Mouse (Mus musculus) hindbrain, postnatal 0 days (tissue): ENCODE data around the gene Lgals3bp. TPM values are rescaled to one million over a fixed set of nuclear protein-coding genes. Genes with fewer than 3 reads are reported as not detected.
A peak's percentile ranks its signal among the peaks of the same experiment; 100 is the strongest.

ENCODE experiments used
- ATAC-seq: fragments of 200-750 bp; cut with Nextera tagmentation; 2 replicates; pipeline ENCODE4 v1.8.0; 2017; ENCODE audit warnings: mild to moderate bottlenecking, moderate TSS enrichment, moderate library complexity
- DNase-seq: peaks from one replicate; pipeline ENCODE4 v3.0.0-alpha.2; 2015; ENCODE audit warnings: low spot score
- H3K27ac ChIP-seq: fragments of 300-500 bp; sonication (generic); 2 replicates; pipeline ENCODE4 v1.5.1; 2014; ENCODE audit warnings: mild to moderate bottlenecking
- H3K27me3 ChIP-seq: fragments of 300-500 bp; sonication (generic); 2 replicates; pipeline ENCODE4 v1.6.1; 2014; ENCODE audit warnings: low read length, mixed read lengths; ENCODE audit not compliant: insufficient read depth
- H3K36me3 ChIP-seq: fragments of 300-500 bp; sonication (generic); 2 replicates; pipeline ENCODE4 v1.6.1; 2014; ENCODE audit warnings: low read length, mixed read lengths; ENCODE audit not compliant: insufficient read depth
- H3K4me1 ChIP-seq: fragments of 300-500 bp; sonication (generic); 2 replicates; pipeline ENCODE4 v1.6.1; 2014; ENCODE audit warnings: antibody characterized with exemption, low read length, mixed read lengths; ENCODE audit not compliant: insufficient read depth
- H3K4me2 ChIP-seq: fragments of 300-500 bp; sonication (generic); 2 replicates; pipeline ENCODE4 v1.6.1; 2014; ENCODE audit warnings: low read depth, mild to moderate bottlenecking, low read length, moderate library complexity, mixed read lengths
- H3K4me3 ChIP-seq: fragments of 300-500 bp; sonication (generic); 2 replicates; pipeline ENCODE4 v1.5.1; 2014; ENCODE audit warnings: low read length
- H3K9ac ChIP-seq: fragments of 300-500 bp; sonication (generic); replicated peaks from 2 replicates; pipeline ENCODE4 v1.6.1; 2014; ENCODE audit warnings: mild to moderate bottlenecking, low read length, moderate library complexity, mixed read lengths
- H3K9me3 ChIP-seq: fragments of 300-500 bp; sonication (generic); 2 replicates; pipeline ENCODE4 v1.6.1; 2016; ENCODE audit warnings: low read length, mixed read lengths
- CTCF ChIP-seq: IDR thresholded peaks from 2 replicates; pipeline ENCODE4 v1.5.1; 2016; ENCODE audit warnings: antibody characterized with exemption, control low read depth, low read depth
- WGBS: fragments of 180-500 bp; shearing (Covaris S2); extraction: QIAGEN DNeasy Blood & Tissue Kit; methylation state at CpG from one replicate; pipeline ENCODE4 v1.1.7; 2014; 5-methylcytosine and 5-hydroxymethylcytosine counted together
- polyA plus RNA-seq: library from polyadenylated mRNA; unstranded; fragments of >200 nt; fragmentation: Nextera tagmentation; extraction: Ambion mirVana; gene quantifications from 2 replicates; pipeline ENCODE4 v1.2.1, GENCODE M21; 2015
- total RNA-seq: library from RNA; depleted of rRNA; stranded (reverse); fragments of >200 nt; gene quantifications from 2 replicates; pipeline ENCODE4 v1.2.3, GENCODE M21; 2014

Gene Lgals3bp
- total and polyA plus RNA-seq, 2 experiments from 2014 or later, result 18.5 to 25.5 TPM

DNA sequence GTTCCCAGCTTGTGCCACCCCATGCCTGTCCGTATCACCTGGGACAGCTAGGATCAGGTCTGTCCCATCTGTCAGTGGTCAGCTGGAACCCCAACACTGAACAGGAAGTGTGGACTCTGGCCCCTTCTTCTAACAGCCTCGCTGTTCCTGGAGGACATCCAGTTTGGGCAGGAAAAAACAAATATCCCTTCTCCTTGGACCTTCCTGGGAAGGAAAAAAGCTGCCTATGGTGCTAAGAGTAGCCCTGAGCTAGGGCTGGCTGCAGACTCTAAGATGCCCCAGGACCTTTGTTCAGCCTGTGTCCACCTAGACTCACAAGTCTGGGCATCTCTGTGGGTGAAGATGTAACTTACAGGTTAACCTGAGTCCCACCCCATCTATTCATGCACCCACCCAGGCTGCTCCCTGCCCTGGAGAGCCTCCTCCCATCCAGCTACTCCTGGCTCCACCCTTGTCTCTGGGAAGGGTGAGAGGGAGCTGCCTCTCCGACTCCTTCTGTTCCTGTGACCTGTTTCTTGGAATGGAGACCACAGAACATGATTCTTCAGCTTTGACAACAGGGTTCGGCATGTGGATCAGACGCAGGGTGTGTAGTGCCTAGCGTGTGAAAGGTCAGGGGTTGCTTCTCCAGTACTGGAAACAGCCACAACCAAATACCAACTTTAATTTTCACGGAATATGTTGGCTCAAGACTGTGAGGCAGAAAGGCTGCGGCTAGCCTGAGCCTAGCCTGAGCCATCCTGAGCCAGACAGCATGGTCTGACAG, 27.2 kb upstream of the Lgals3bp start:
- TF ChIP-seq CTCF, result no peak
- no peak for ATAC-seq
- Histone ChIP-seq H3K27ac (peak overlapping the region; percentile 32; the same call in 1 of the 2 replicates), H3K9me3 (no peaks in the 10 kb centered on the region), H3K9ac (no peak overlapping the region), H3K4me2 (peak overlapping the region; percentile 45), H3K4me3 (peak overlapping the region; percentile 17), H3K4me1 (peaks cover 12% of the 10 kb centered on the region), H3K36me3 (no peaks in the 10 kb centered on the region), H3K27me3 (no peaks in the 10 kb centered on the region)
- no peak for DNase-seq
- whole genome bisulfite sequencing, result 60% methylated on average over 8 of the region's 8 CpGs

DNA sequence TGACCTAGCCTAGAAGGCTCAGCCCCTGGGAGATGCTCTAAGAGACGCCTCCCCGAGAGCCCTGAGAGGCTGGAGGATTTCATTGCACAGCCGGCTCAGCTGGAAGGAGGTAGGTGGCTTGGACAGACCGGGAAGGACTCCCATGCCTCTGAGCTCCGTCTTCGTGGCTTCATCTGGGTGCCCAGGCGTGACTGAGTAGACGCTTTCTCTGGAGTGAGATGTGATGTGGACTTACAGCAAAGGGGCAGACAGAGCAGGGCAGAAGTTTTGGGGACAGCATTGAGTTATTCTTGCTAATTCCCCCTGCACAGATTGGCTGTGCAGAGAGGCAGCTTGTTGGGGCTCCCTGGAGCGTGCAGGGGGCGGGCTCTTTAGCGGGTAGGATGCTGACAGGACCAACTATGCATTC, 26.6 kb upstream of the Lgals3bp start:
- peaks cover 13% of the 10 kb centered on the region for H3K4me1 ChIP-seq
- WGBS, result 7% methylated on average over 11 of the region's 11 CpGs

DNA sequence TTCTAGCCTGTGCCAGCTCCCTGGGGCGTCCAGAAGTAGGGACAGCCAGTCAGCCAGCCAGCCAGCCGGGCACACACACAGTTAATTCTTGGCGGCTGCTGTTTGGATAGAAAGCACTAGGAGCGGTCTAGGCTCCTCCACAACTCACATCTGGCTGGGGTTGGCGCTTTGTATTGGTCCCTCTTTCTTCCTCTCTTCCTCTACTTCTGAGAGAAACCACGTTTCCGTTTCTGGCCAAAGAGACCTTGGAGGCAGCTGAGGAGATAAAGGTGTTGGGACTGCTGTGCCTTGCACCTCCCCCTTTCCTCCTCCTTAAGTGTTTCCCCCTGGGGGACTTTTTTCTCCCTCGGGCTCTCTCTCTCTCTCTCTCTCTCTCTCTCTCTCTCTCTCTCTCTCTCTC, 26.1 kb upstream of the Lgals3bp start, which contains the start of gene C1qtnf1:
Gene C1qtnf1, plus strand, starts transcription at position 218 of the 400 bp plus-strand sequence.
- Histone ChIP-seq H3K4me2 (peak within 1 kb of the TSS; percentile 45), H3K36me3 (no peaks in the 10 kb centered on the region), H3K9me3 (no peaks in the 10 kb centered on the region), H3K27ac (peak within 1 kb of the TSS; percentile 32; the same call in 1 of the 2 replicates), H3K4me3 (peak within 1 kb of the TSS; percentile 17), H3K4me1 (peaks cover 10% of the 10 kb centered on the region), H3K27me3 (no peaks in the 10 kb centered on the region), H3K9ac (0 out of 2 replicates have a peak within 1 kb of the TSS, but pooled peaks have one; percentile 25)
- WGBS, result 3% methylated on average over 8 of the region's 8 CpGs
- ATAC-seq (no peak), DNase-seq (peak; percentile 50)
- peak; percentile 15; the same call in 1 of the 2 replicates for TF ChIP-seq CTCF

More for the DNA sequence above, 26.6 kb upstream of the Lgals3bp start:
- Histone ChIP-seq H3K27ac (peak overlapping the region; percentile 32; the same call in 1 of the 2 replicates), H3K36me3 (no peaks in the 10 kb centered on the region), H3K9me3 (no peaks in the 10 kb centered on the region), H3K27me3 (no peaks in the 10 kb centered on the region), H3K4me3 (peak overlapping the region; percentile 17), H3K4me2 (peak overlapping the region; percentile 45), H3K9ac (0 out of 2 replicates have a peak overlapping the region, but pooled peaks have one; percentile 25)
- TF ChIP-seq CTCF, result no peak
- no peak for DNase-seq
- ATAC-seq, result no peak

DNA sequence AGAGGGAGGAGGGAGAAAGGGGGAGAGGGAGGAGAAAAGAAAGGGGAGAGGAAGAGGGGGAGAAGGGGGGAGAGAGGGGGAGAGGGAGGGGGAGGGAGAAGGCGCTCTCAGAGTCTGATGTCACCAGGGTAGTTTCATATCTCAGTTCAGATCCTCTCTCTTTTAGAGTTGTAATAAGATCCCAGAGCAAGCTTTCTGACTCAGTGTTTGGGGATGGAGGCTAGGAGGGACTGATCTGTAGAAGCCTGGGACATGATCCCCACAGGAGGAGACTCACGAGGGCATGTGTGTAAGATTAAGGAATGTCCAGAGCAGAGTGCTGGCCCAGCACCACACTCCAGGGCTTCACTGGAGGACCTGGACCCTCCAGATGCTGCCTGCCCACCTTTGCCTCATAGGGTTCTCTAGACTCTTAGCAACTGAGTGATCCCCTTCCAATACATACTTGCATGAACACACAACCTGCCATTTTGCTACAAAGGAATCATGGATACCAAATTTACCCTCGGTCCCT, 25.4 kb upstream of the Lgals3bp start:
- WGBS, result 45% methylated on average over 3 of the region's 3 CpGs
- ATAC-seq, result no peak
- no peak for DNase-seq
- H3K4me2 ChIP-seq, result peak overlapping the region; percentile 45; the same call in 1 of the 2 replicates
- no peaks in the 10 kb centered on the region for H3K27me3 ChIP-seq
- no peak overlapping the region for H3K4me3 ChIP-seq
- no peak overlapping the region; the same call in 1 of the 2 replicates for H3K27ac ChIP-seq
- no peak for TF ChIP-seq CTCF
- H3K9me3 ChIP-seq, result no peaks in the 10 kb centered on the region
- H3K4me1 ChIP-seq, result peaks cover 10% of the 10 kb centered on the region
- H3K36me3 ChIP-seq, result no peaks in the 10 kb centered on the region
- no peak overlapping the region for H3K9ac ChIP-seq

DNA sequence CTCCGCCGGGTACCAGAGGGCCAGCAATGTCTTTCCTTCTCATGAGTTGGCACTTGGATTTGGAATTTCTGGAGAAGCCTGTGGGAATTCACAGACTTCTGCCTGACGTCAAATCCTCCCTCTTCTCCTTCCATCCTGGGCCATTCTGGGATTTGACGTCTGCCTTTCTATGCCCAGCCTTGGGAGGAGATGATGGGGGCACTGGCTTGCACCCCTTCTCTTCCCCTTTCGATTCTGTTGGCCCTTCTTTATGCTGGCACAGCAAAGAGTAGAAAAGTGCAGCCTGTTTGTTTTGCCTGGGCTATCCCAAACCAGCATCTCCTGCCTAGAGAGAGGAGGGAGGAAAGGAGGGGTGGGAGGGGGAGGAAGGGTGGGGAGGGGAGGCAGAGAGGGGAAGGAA, 24.9 kb upstream of the Lgals3bp start:
- TF ChIP-seq CTCF, result no peak
- Histone ChIP-seq H3K9ac (no peak overlapping the region), H3K4me1 (peaks cover 10% of the 10 kb centered on the region), H3K4me2 (no peak overlapping the region), H3K4me3 (no peak overlapping the region), H3K27ac (no peak overlapping the region), H3K9me3 (no peaks in the 10 kb centered on the region), H3K27me3 (no peaks in the 10 kb centered on the region), H3K36me3 (no peaks in the 10 kb centered on the region)
- ATAC-seq (no peak), DNase-seq (no peak)
- WGBS, result 70% methylated on average over 5 of the region's 5 CpGs

DNA sequence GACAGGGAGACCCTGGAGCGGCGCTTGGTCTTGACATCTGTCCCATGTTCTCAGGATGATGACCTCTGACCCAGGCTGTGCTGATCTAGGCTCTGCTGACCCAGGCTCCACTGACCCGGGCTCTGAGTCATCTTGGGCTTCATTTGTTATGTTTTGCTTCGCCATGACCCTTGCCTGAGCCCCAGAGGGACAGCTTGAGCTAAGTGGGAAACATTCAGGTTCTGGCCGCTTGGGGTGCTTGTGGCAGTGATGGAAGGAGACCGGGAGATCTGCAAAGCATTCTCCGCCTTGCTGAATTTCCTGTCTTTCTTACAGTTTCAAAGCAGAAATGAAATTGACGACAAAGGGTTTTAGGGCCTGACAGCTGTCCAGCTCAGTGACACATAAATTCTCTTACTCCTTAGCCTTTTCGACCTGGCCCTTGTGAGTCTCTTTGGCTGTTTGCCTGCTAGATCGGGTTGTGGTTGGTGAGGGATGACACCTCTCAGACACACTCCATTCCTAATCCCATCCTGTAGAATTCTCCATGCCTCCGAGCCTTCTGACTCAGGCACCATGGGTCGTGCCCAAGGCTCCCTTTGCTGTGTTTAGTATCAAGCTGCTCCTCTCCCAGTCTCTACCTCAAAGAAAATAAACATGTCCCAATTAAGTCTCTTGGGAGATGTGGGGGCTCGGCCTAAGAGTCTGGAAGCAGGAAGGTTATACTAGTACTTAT, 22.9 kb upstream of the Lgals3bp start:
- DNase-seq, result no peak
- no peak overlapping the region for H3K27ac ChIP-seq

More for the DNA sequence above, 22.9 kb upstream of the Lgals3bp start:
- Histone ChIP-seq H3K4me3 (no peak overlapping the region), H3K9ac (no peak overlapping the region), H3K27me3 (no peaks in the 10 kb centered on the region), H3K4me1 (peaks cover 10% of the 10 kb centered on the region), H3K36me3 (no peaks in the 10 kb centered on the region), H3K9me3 (no peaks in the 10 kb centered on the region), H3K4me2 (no peak overlapping the region)
- TF ChIP-seq CTCF, result peak; percentile 8; the same call in 1 of the 2 replicates
- ATAC-seq, result no peak
- 65% methylated on average over 13 of the region's 13 CpGs for WGBS
